9 mouse cellular contexts compared by ENCODE assay signal in genomic region chr11:114851269-114851607, GRCm38 (mm10). TPM values are rescaled to one million over a fixed set of nuclear protein-coding genes. Genes with fewer than 3 reads are reported as not detected.
DNase-seq lines count a peak whose midpoint lies in the region; ATAC-seq and TF ChIP-seq lines count a peak whose summit lies in the region.
"Had no signal": no experiment of that assay in that cellular context is flagged by ENCODE, and none has a peak within 500 bp of the region (broad histone marks: within the 10 kb centered on the region; RNA-seq: fewer than 3 reads in every experiment).

No protein-coding gene starts in this region.

- H3K9ac ChIP-seq in kidney, embryonic 16.5 days (replicated peaks; ENCODE audit: low read length), result peak overlapping the region; percentile 94
- H3K9ac ChIP-seq in embryonic facial prominence, embryonic 14.5 days (ENCODE audit: low read depth, low read length), result peak overlapping the region; percentile 88
- peak overlapping the region; percentile 94 for H3K9ac ChIP-seq in limb, embryonic 12.5 days (replicated peaks)
- H3K9ac ChIP-seq in neural tube, embryonic 15.5 days (replicated peaks), result peak overlapping the region; percentile 45

- no peak for TF ChIP-seq POLR2A in brain, embryonic 14.5 days (IDR thresholded peaks at IDR 0.05; ENCODE audit: borderline replicate concordance, extremely low read depth, insufficient read depth, insufficient read length, poor library complexity, severe bottlenecking)

- peaks cover 2% of the 10 kb centered on the region; the same call in 1 of the 2 replicates for H3K36me3 ChIP-seq in kidney, embryonic 16.5 days (ENCODE audit: insufficient read depth, low read length)
- no peaks in the 10 kb centered on the region for H3K36me3 ChIP-seq in embryonic facial prominence, embryonic 14.5 days (ENCODE audit: control insufficient read depth, insufficient read depth, low read length)
- no peaks in the 10 kb centered on the region for H3K36me3 ChIP-seq in limb, embryonic 12.5 days
- no peaks in the 10 kb centered on the region for H3K36me3 ChIP-seq in neural tube, embryonic 15.5 days

- H3K27ac ChIP-seq in kidney, embryonic 16.5 days (ENCODE audit: low read length), result peak overlapping the region; percentile 99
- peak overlapping the region; percentile 97 for H3K27ac ChIP-seq in embryonic facial prominence, embryonic 14.5 days (replicated peaks; ENCODE audit: low read depth, low read length)
- peak overlapping the region; percentile 98 for H3K27ac ChIP-seq in limb, embryonic 12.5 days
- peak overlapping the region; percentile 2; the same call in 1 of the 2 replicates for H3K27ac ChIP-seq in neural tube, embryonic 15.5 days (replicated peaks)

- peak overlapping the region; percentile 98 for H3K4me2 ChIP-seq in kidney, embryonic 16.5 days (replicated peaks; ENCODE audit: low read depth, low read length)
- H3K4me2 ChIP-seq in embryonic facial prominence, embryonic 14.5 days (ENCODE audit: low read depth, low read length), result peak overlapping the region; percentile 96
- peak overlapping the region; percentile 95 for H3K4me2 ChIP-seq in limb, embryonic 12.5 days
- peak overlapping the region; percentile 97 for H3K4me2 ChIP-seq in neural tube, embryonic 15.5 days

- peak overlapping the region; percentile 68 for H3K4me3 ChIP-seq in kidney, embryonic 16.5 days (ENCODE audit: low read length)
- H3K4me3 ChIP-seq in embryonic facial prominence, embryonic 14.5 days (ENCODE audit: low read depth, low read length), result peak overlapping the region; percentile 83
- peak overlapping the region; percentile 85 for H3K4me3 ChIP-seq in limb, embryonic 12.5 days (replicated peaks)
- H3K4me3 ChIP-seq in neural tube, embryonic 15.5 days (replicated peaks), result peak overlapping the region; percentile 66

- no peak for DNase-seq in kidney, postnatal 4 days
- DNase-seq in brain, embryonic 14.5 days (ENCODE audit: low read depth), result peak; percentile 50
- DNase-seq in embryonic facial prominence, embryonic 14.5 days (ENCODE audit: low spot score), result peak; percentile 56
- no peak for DNase-seq in T-cell, adult 2 months (ENCODE audit: low spot score)

- WGBS in kidney, embryonic 16.5 days, result under 1% methylated on average over 27 of the region's 27 CpGs
- WGBS in embryonic facial prominence, embryonic 14.5 days, result 1% methylated on average over 27 of the region's 27 CpGs
- WGBS in limb, embryonic 12.5 days, result 1% methylated on average over 27 of the region's 27 CpGs
- WGBS in neural tube, embryonic 15.5 days, result under 1% methylated on average over 27 of the region's 27 CpGs

- no peaks in the 10 kb centered on the region for H3K9me3 ChIP-seq in kidney, embryonic 16.5 days (ENCODE audit: low read length)
- H3K9me3 ChIP-seq in embryonic facial prominence, embryonic 14.5 days (ENCODE audit: control insufficient read depth, low read length), result no peaks in the 10 kb centered on the region
- H3K9me3 ChIP-seq in limb, embryonic 12.5 days, result no peaks in the 10 kb centered on the region
- H3K9me3 ChIP-seq in neural tube, embryonic 15.5 days (replicated peaks), result no peaks in the 10 kb centered on the region

- TF ChIP-seq CTCF in brain, embryonic 14.5 days (IDR thresholded peaks at IDR 0.05; ENCODE audit: borderline replicate concordance, extremely low read depth, insufficient read depth, insufficient read length), result no peak

- ATAC-seq in kidney, embryonic 16.5 days (ENCODE audit: low FRiP score, low TSS enrichment), result peak; percentile 9; the same call in 1 of the 2 replicates
- peak; percentile 19; the same call in 1 of the 2 replicates for ATAC-seq in embryonic facial prominence, embryonic 14.5 days (ENCODE audit: low read depth)
- ATAC-seq in limb, embryonic 12.5 days (ENCODE audit: insufficient number of reproducible peaks, insufficient read depth, low FRiP score, low TSS enrichment, low read depth), result no peak
- ATAC-seq in neural tube, embryonic 15.5 days (ENCODE audit: low FRiP score), result peak; percentile 45; the same call in 1 of the 2 replicates
- ATAC-seq in megakaryocyte progenitor cell, adult 5-6 weeks (replicated peaks; ENCODE audit: poor library complexity), result no peak

- no peaks in the 10 kb centered on the region for H3K27me3 ChIP-seq in kidney, embryonic 16.5 days (ENCODE audit: insufficient read depth, low read length)
- H3K27me3 ChIP-seq in embryonic facial prominence, embryonic 14.5 days (replicated peaks; ENCODE audit: control insufficient read depth, insufficient read depth, low read length), result no peaks in the 10 kb centered on the region; the same call in 1 of the 2 replicates
- no peaks in the 10 kb centered on the region for H3K27me3 ChIP-seq in limb, embryonic 12.5 days
- peaks cover 59% of the 10 kb centered on the region for H3K27me3 ChIP-seq in neural tube, embryonic 15.5 days (replicated peaks)

- peaks cover 66% of the 10 kb centered on the region for H3K4me1 ChIP-seq in kidney, embryonic 16.5 days (ENCODE audit: insufficient read depth, low read length)
- H3K4me1 ChIP-seq in embryonic facial prominence, embryonic 14.5 days (ENCODE audit: control insufficient read depth, insufficient read depth, low read length), result peaks cover 17% of the 10 kb centered on the region
- H3K4me1 ChIP-seq in limb, embryonic 12.5 days (replicated peaks), result peaks cover 49% of the 10 kb centered on the region
- H3K4me1 ChIP-seq in neural tube, embryonic 15.5 days, result peaks cover 30% of the 10 kb centered on the region

RNA-seq across cellular contexts. Expression of gene Gprc5c, which starts 0.3 kb away (rescaled TPM):
- polyA plus RNA-seq in kidney, embryonic 16.5 days (2015; fragmentation: Nextera tagmentation; extraction: Ambion mirVana), result 153 and 162 TPM in 2 replicates
- polyA plus RNA-seq in brain, embryonic 14.5 days (2012; rRNA removed), result 4.1 and 7.4 TPM in 2 replicates
- polyA plus RNA-seq in embryonic facial prominence, embryonic 14.5 days (2014; fragmentation: Nextera tagmentation; extraction: Ambion mirVana), result 39.6 and 40.3 TPM in 2 replicates
- 50.7 and 53.8 TPM in 2 replicates for polyA plus RNA-seq in limb, embryonic 12.5 days (2016; fragmentation: Nextera tagmentation; extraction: Ambion mirVana)
- polyA plus RNA-seq in neural tube, embryonic 15.5 days (2015; fragmentation: Nextera tagmentation; extraction: Ambion mirVana), result 8.8 and 12.0 TPM in 2 replicates
- total RNA-seq in megakaryocyte progenitor cell, adult 5-6 weeks (2015), result not detected in 2 replicates
- 0.67 TPM in 1 of 2 replicates, not detected in the other for total RNA-seq in megakaryocyte progenitor cell, adult 5-6 weeks (2017)

RNA-seq across cellular contexts. Expression of gene Cd300a, which starts 38.6 kb away (rescaled TPM):
- 1.8 and 2.2 TPM in 2 replicates for polyA plus RNA-seq in kidney, embryonic 16.5 days (2015; fragmentation: Nextera tagmentation; extraction: Ambion mirVana)
- polyA plus RNA-seq in brain, embryonic 14.5 days (2012; rRNA removed), result 0.53 and 0.60 TPM in 2 replicates
- polyA plus RNA-seq in embryonic facial prominence, embryonic 14.5 days (2014; fragmentation: Nextera tagmentation; extraction: Ambion mirVana), result 0.96 and 1.7 TPM in 2 replicates
- polyA plus RNA-seq in limb, embryonic 12.5 days (2016; fragmentation: Nextera tagmentation; extraction: Ambion mirVana), result 0.70 and 0.88 TPM in 2 replicates
- 0.59 and 1.3 TPM in 2 replicates for polyA plus RNA-seq in neural tube, embryonic 15.5 days (2015; fragmentation: Nextera tagmentation; extraction: Ambion mirVana)
- 7.7 and 8.9 TPM in 2 replicates for total RNA-seq in megakaryocyte progenitor cell, adult 5-6 weeks (2015)
- total RNA-seq in megakaryocyte progenitor cell, adult 5-6 weeks (2017), result 14.2 and 29.7 TPM in 2 replicates

RNA-seq across cellular contexts. Expression of gene Gpr142, which starts 52.5 kb away (rescaled TPM):
- not detected in 2 replicates for polyA plus RNA-seq in kidney, embryonic 16.5 days (2015; fragmentation: Nextera tagmentation; extraction: Ambion mirVana)
- polyA plus RNA-seq in brain, embryonic 14.5 days (2012; rRNA removed), result 0.07 and 0.08 TPM in 2 replicates
- polyA plus RNA-seq in embryonic facial prominence, embryonic 14.5 days (2014; fragmentation: Nextera tagmentation; extraction: Ambion mirVana), result not detected in 2 replicates
- not detected in 2 replicates for polyA plus RNA-seq in limb, embryonic 12.5 days (2016; fragmentation: Nextera tagmentation; extraction: Ambion mirVana)
- not detected in 2 replicates for polyA plus RNA-seq in neural tube, embryonic 15.5 days (2015; fragmentation: Nextera tagmentation; extraction: Ambion mirVana)
- not detected in 2 replicates for total RNA-seq in megakaryocyte progenitor cell, adult 5-6 weeks (2015)
- not detected in 2 replicates for total RNA-seq in megakaryocyte progenitor cell, adult 5-6 weeks (2017)
- total RNA-seq: layer of hippocampus, adult 8-10 months had no signal

RNA-seq across cellular contexts. Expression of gene Btbd17, which starts 55.5 kb away (rescaled TPM):
- 0.47 and 0.54 TPM in 2 replicates for polyA plus RNA-seq in kidney, embryonic 16.5 days (2015; fragmentation: Nextera tagmentation; extraction: Ambion mirVana)
- polyA plus RNA-seq in brain, embryonic 14.5 days (2012; rRNA removed), result 36.2 and 50.6 TPM in 2 replicates
- 3.2 and 4.5 TPM in 2 replicates for polyA plus RNA-seq in embryonic facial prominence, embryonic 14.5 days (2014; fragmentation: Nextera tagmentation; extraction: Ambion mirVana)
- polyA plus RNA-seq in limb, embryonic 12.5 days (2016; fragmentation: Nextera tagmentation; extraction: Ambion mirVana), result 1.5 TPM in 2 replicates
- polyA plus RNA-seq in neural tube, embryonic 15.5 days (2015; fragmentation: Nextera tagmentation; extraction: Ambion mirVana), result 14.8 and 21.3 TPM in 2 replicates
- total RNA-seq in megakaryocyte progenitor cell, adult 5-6 weeks (2015), result not detected in 2 replicates
- not detected in 2 replicates for total RNA-seq in megakaryocyte progenitor cell, adult 5-6 weeks (2017)

Comparison
In these comparisons a context has a peak if more than half of its experiments do, and no peak if none do; other contexts are left out.
1. ATAC-seq: peak in kidney, embryonic 16.5 days (single experiment), embryonic facial prominence, embryonic 14.5 days (single experiment) and neural tube, embryonic 15.5 days (single experiment); none in limb, embryonic 12.5 days (single experiment) and megakaryocyte progenitor cell, adult 5-6 weeks (single experiment).
2. H3K27ac ChIP-seq: peak in every context shown above with its lines; median percentile 99 in kidney, embryonic 16.5 days; 98 in limb, embryonic 12.5 days; 97 in embryonic facial prominence, embryonic 14.5 days; 2 in neural tube, embryonic 15.5 days.
3. DNase-seq: peak in brain, embryonic 14.5 days (single experiment) and embryonic facial prominence, embryonic 14.5 days (single experiment); none in kidney, postnatal 4 days (0 of 2) and T-cell, adult 2 months (single experiment).
4. Peak in every context shown above with its lines, with median percentiles within 50 percentile points of each other: H3K4me2 ChIP-seq, H3K4me3 ChIP-seq and H3K9ac ChIP-seq.